Mouse (Mus musculus): ENCODE data around the gene Spef2. TPM values are rescaled to one million over a fixed set of nuclear protein-coding genes. Genes with fewer than 3 reads are reported as not detected.

Gene Spef2
- total and polyA plus RNA-seq, 2 experiments from 2014 or later, result 0.11 to 1.1 TPM

DNA sequence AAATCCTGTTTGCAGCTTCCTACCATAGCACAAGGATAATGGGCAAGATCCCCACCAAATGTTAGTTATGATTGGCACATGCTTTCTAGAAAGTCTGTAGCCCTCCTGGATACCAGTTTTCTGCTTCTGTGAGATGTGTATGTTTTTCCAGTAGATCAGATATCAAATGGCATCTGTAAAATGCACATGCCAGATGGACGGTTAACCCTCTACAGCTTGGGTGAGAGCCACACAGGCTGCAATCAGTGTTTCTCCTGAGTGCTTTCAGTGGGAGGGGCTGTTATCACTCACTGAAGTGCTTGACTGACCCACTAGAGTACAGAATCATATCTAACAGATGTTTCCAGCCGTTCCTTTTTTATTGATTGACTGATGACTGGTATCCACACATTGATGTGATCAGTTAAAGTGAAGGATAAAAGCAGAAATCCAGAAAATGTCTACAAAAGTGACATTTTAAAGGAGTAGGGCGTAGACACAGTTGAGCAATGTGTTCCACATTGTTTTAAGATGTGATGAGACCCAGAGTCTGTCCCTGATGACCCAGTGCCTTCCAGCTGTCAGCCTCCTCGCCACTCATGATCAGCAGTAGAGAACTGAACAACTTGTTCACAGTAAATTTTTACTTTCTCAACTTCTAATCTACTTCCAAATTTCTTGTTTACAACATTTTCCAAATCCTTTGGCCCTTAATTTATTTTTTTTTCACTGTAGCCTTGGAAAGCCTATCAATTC is 19.7 kb upstream of the Spef2 start:
- ATAC-seq (ENCODE audit: insufficient read depth, low read depth) (no peak), DNase-seq (ENCODE audit: low spot score) (no peak)
- Histone ChIP-seq H3K4me3 (ENCODE audit: low read depth, low read length) (no peak overlapping the region), H3K27ac (ENCODE audit: low read depth) (no peak overlapping the region), H3K9me3 (replicated peaks; ENCODE audit: control insufficient read depth, low read length) (no peaks in the 10 kb centered on the region), H3K36me3 (replicated peaks; ENCODE audit: control insufficient read depth, insufficient read depth, low read length) (no peaks in the 10 kb centered on the region), H3K9ac (replicated peaks; ENCODE audit: low read depth, low read length) (no peak overlapping the region), H3K4me2 (ENCODE audit: low read depth, low read length) (no peak overlapping the region), H3K27me3 (ENCODE audit: control insufficient read depth, insufficient read depth, low read length) (no peaks in the 10 kb centered on the region), H3K4me1 (ENCODE audit: control insufficient read depth, insufficient read depth) (no peaks in the 10 kb centered on the region)
- WGBS, result 36% methylated on average over 4 of the region's 4 CpGs
- TF ChIP-seq CTCF (IDR thresholded peaks at IDR 0.05; ENCODE audit: low read depth), result no peak
- no peak for TF ChIP-seq EP300 (IDR thresholded peaks at IDR 0.05; ENCODE audit: low read depth)

DNA sequence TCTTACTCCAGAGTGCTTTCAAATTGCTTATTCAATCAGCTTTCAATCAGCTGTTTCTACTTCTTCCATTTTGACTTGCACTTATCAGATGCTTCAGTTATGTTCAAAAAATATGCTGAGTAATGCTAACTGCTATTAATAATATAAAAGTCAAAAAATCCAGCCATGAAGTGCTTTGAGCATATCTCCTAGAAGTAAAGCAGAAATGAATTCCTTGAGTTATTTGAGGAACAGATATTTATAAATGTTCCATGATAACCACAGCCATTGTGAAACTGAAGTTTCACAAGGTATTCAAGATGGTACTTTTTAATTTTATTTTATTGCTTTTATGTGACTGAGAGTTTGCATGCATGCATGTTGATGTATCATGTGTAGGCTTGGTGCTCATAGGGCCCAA is 18.4 kb upstream of the Spef2 start:
- no peak for DNase-seq (ENCODE audit: low spot score)
- Histone ChIP-seq H3K4me2 (ENCODE audit: low read depth, low read length) (no peak overlapping the region), H3K4me3 (ENCODE audit: low read depth, low read length) (no peak overlapping the region), H3K9me3 (replicated peaks; ENCODE audit: control insufficient read depth, low read length) (no peaks in the 10 kb centered on the region), H3K27me3 (ENCODE audit: control insufficient read depth, insufficient read depth, low read length) (no peaks in the 10 kb centered on the region), H3K9ac (replicated peaks; ENCODE audit: low read depth, low read length) (no peak overlapping the region), H3K36me3 (replicated peaks; ENCODE audit: control insufficient read depth, insufficient read depth, low read length) (no peaks in the 10 kb centered on the region), H3K27ac (ENCODE audit: low read depth) (no peak overlapping the region), H3K4me1 (ENCODE audit: control insufficient read depth, insufficient read depth) (no peaks in the 10 kb centered on the region)
- ATAC-seq (ENCODE audit: insufficient read depth, low read depth), result no peak
- no peak for TF ChIP-seq EP300 (IDR thresholded peaks at IDR 0.05; ENCODE audit: low read depth)
- TF ChIP-seq CTCF (IDR thresholded peaks at IDR 0.05; ENCODE audit: low read depth), result no peak

DNA sequence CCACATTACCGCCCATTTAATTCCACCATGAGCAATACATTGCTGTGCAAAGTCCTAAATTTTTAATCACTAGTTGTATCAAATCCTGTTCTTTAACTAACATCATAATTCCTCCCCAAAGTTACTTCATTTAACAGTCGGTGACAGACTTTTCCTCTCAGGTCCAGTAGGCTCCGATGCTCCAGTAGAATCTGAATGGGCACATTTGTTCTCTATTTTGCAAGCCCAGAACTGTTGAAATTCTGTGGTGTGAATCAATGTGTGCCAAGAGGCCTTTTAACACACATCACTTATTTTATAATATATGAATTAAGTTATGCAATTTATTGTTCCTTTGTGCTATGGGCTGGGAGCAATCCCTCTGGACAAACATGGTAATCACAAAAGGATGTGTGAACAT is 2.3 kb upstream of the Spef2 start:
- 85% methylated on average over 3 of the region's 3 CpGs for WGBS

DNA sequence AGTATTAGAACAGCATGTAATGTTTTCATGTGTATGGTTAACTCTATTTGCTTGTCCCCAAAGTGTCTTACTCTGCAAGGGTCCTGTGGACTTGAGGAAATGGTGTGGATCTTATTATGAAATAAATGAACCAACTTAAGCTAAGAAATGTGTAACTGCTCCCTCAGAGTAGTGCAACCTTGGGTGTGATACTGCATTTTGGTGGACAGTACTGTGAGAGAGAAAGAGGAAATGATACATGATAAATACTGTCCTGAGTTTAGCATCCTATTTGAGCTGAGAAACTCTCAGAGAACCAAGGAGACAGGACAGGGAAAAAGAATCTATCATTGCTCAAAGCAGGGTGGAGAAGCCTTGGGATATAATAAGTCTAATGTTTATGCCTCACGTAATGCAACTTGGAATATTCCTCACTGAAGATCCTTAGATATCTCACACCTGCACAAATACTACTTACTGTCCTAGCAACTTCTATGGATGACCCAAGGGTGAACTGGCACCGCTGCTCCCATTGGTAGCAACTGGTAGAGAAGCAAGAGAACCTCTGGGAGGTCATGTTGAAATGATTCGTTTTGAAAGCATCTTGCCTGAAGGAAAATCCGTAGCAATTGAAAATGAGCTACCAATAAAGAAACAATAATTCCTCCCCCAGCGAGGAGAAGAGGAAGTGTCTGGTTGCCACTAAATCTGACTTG is 1.1 kb downstream of the Spef2 start:
- 54% methylated on average over 5 of the region's 5 CpGs for WGBS
- H3K27me3 ChIP-seq (ENCODE audit: control insufficient read depth, insufficient read depth, low read length), result no peaks in the 10 kb centered on the region
- ATAC-seq (ENCODE audit: insufficient read depth, low read depth) (no peak), DNase-seq (ENCODE audit: low spot score) (no peak)
- H3K4me2 ChIP-seq (ENCODE audit: low read depth, low read length), result no peak overlapping the region
- H3K9me3 ChIP-seq (replicated peaks; ENCODE audit: control insufficient read depth, low read length), result no peaks in the 10 kb centered on the region
- no peaks in the 10 kb centered on the region for H3K4me1 ChIP-seq (ENCODE audit: control insufficient read depth, insufficient read depth)
- H3K4me3 ChIP-seq (ENCODE audit: low read depth, low read length), result no peak overlapping the region
- H3K9ac ChIP-seq (replicated peaks; ENCODE audit: low read depth, low read length), result no peak overlapping the region
- H3K36me3 ChIP-seq (replicated peaks; ENCODE audit: control insufficient read depth, insufficient read depth, low read length), result no peaks in the 10 kb centered on the region
- no peak overlapping the region for H3K27ac ChIP-seq (ENCODE audit: low read depth)
- no peak for TF ChIP-seq CTCF (IDR thresholded peaks at IDR 0.05; ENCODE audit: low read depth)

More for the DNA sequence above, 2.3 kb upstream of the Spef2 start:
- Histone ChIP-seq H3K36me3 (replicated peaks; ENCODE audit: control insufficient read depth, insufficient read depth, low read length) (no peaks in the 10 kb centered on the region), H3K4me1 (ENCODE audit: control insufficient read depth, insufficient read depth) (no peaks in the 10 kb centered on the region), H3K9me3 (replicated peaks; ENCODE audit: control insufficient read depth, low read length) (no peaks in the 10 kb centered on the region), H3K27me3 (ENCODE audit: control insufficient read depth, insufficient read depth, low read length) (no peaks in the 10 kb centered on the region), H3K27ac (ENCODE audit: low read depth) (no peak overlapping the region), H3K4me3 (ENCODE audit: low read depth, low read length) (no peak overlapping the region), H3K4me2 (ENCODE audit: low read depth, low read length) (no peak overlapping the region), H3K9ac (replicated peaks; ENCODE audit: low read depth, low read length) (no peak overlapping the region)
- ATAC-seq (ENCODE audit: insufficient read depth, low read depth), result no peak
- TF ChIP-seq EP300 (IDR thresholded peaks at IDR 0.05; ENCODE audit: low read depth) (no peak), CTCF (IDR thresholded peaks at IDR 0.05; ENCODE audit: low read depth) (no peak)
- no peak for DNase-seq (ENCODE audit: low spot score)

DNA sequence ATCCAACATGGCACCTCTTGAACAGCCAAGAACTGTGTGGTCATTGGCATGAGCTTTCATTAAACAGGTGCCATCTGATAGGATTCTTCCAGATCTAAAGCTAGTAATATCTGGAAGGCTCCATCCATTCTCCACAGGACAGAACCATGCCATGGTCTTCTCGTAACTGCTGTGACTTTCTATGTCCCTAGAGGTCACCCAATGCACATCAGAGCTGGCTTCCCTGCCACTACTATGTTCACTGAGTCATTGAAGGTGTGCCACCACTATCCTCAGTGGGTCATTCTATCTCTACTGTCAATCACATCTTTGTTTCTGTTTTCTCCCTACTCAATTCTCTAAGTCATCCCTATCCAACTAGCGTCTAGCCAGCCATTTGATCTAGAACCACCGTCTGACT is 6.5 kb downstream of the Spef2 start:
- TF ChIP-seq CTCF (IDR thresholded peaks at IDR 0.05; ENCODE audit: low read depth), result no peak
- TF ChIP-seq EP300 (IDR thresholded peaks at IDR 0.05; ENCODE audit: low read depth), result no peak
- H3K4me3 ChIP-seq (ENCODE audit: low read depth, low read length), result no peak overlapping the region
- no peak overlapping the region for H3K9ac ChIP-seq (replicated peaks; ENCODE audit: low read depth, low read length)
- no peaks in the 10 kb centered on the region for H3K9me3 ChIP-seq (replicated peaks; ENCODE audit: control insufficient read depth, low read length)
- H3K4me1 ChIP-seq (ENCODE audit: control insufficient read depth, insufficient read depth), result no peaks in the 10 kb centered on the region
- no peaks in the 10 kb centered on the region for H3K36me3 ChIP-seq (replicated peaks; ENCODE audit: control insufficient read depth, insufficient read depth, low read length)
- no peaks in the 10 kb centered on the region for H3K27me3 ChIP-seq (ENCODE audit: control insufficient read depth, insufficient read depth, low read length)
- DNase-seq (ENCODE audit: low spot score) (no peak), ATAC-seq (ENCODE audit: insufficient read depth, low read depth) (no peak)
- no peak overlapping the region for H3K27ac ChIP-seq (ENCODE audit: low read depth)
- H3K4me2 ChIP-seq (ENCODE audit: low read depth, low read length), result no peak overlapping the region
- 80% methylated on average over 3 of the region's 3 CpGs for WGBS
